Mouse (Mus musculus) midbrain, embryonic 14.5 days (tissue): ENCODE data around the gene Kat6b. TPM values are rescaled to one million over a fixed set of nuclear protein-coding genes. Genes with fewer than 3 reads are reported as not detected.

Experiments
- ATAC-seq: fragments of 200-750 bp; cut with Nextera tagmentation; 2 replicates; pipeline ENCODE4 v1.8.0; 2017; ENCODE audit warnings: moderate number of reproducible peaks, moderate library complexity; ENCODE audit not compliant: low FRiP score, low TSS enrichment
- DNase-seq: peaks from one replicate; pipeline ENCODE4 v3.0.0-alpha.2; 2015
- H3K27ac ChIP-seq: fragments of 300-500 bp; sonication (generic); replicated peaks from 2 replicates; pipeline ENCODE4 v1.5.1; 2014; ENCODE audit warnings: mild to moderate bottlenecking, low read depth, low read length, moderate library complexity
- H3K27me3 ChIP-seq: fragments of 300-500 bp; sonication (generic); 2 replicates; pipeline ENCODE4 v1.6.1; 2014; ENCODE audit warnings: low read length, control low read depth, mixed read lengths; ENCODE audit not compliant: control insufficient read depth, insufficient read depth
- H3K36me3 ChIP-seq: fragments of 300-500 bp; sonication (generic); 2 replicates; pipeline ENCODE4 v1.6.1; 2014; ENCODE audit warnings: low read length, control low read depth; ENCODE audit not compliant: control insufficient read depth, insufficient read depth
- H3K4me1 ChIP-seq: fragments of 300-500 bp; sonication (generic); 2 replicates; pipeline ENCODE4 v1.6.1; 2014; ENCODE audit warnings: mild to moderate bottlenecking, antibody characterized with exemption, low read length, control low read depth; ENCODE audit not compliant: control insufficient read depth, insufficient read depth
- H3K4me2 ChIP-seq: fragments of 300-500 bp; sonication (generic); 2 replicates; pipeline ENCODE4 v1.6.1; 2014; ENCODE audit warnings: mild to moderate bottlenecking, low read length, moderate library complexity
- H3K4me3 ChIP-seq: fragments of 300-500 bp; sonication (generic); replicated peaks from 2 replicates; pipeline ENCODE4 v1.5.1; 2014; ENCODE audit warnings: low read depth, low read length
- H3K9ac ChIP-seq: fragments of 300-500 bp; sonication (generic); replicated peaks from 2 replicates; pipeline ENCODE4 v1.6.1; 2014; ENCODE audit warnings: mild to moderate bottlenecking, low read length, moderate library complexity
- H3K9me3 ChIP-seq: fragments of 300-500 bp; sonication (generic); 2 replicates; pipeline ENCODE4 v1.6.1; 2016; ENCODE audit warnings: low read length, control low read depth, mixed read lengths; ENCODE audit not compliant: control insufficient read depth
- WGBS: fragments of 180-500 bp; shearing (Covaris S2); extraction: QIAGEN DNeasy Blood & Tissue Kit; methylation state at CpG from one replicate; pipeline ENCODE4 v1.1.7; 2014; 5-methylcytosine and 5-hydroxymethylcytosine counted together
- polyA plus RNA-seq: library from polyadenylated mRNA; unstranded; fragments of >200 nt; fragmentation: Nextera tagmentation; extraction: Ambion mirVana; gene quantifications from 2 replicates; pipeline ENCODE4 v1.2.1, GENCODE M21; 2014

The Kat6b gene
- polyA plus RNA-seq, 1 experiment from 2014 or later, result 29.4 TPM

DNA sequence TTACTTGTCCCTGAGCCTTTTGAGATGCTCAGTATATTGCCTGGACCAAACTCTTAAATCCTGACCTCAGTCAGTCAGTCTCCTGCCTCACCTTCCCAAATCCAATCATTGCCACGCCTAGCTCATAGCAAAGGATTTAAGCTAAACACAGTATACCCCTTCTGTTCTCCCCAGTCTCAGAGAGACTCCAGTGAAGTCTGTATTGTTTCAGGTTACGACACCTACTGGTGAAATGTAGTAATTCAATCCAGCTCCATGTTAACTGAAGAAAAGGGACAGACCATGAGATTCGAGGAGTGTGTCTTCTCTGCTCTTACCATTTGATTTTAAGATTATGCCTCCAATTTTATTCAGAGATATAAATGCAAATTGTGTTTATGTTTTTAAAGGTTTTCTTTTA, 129.0 kb downstream of the Kat6b start:
- DNase-seq, result peak; percentile 86
- Histone ChIP-seq H3K9me3 (no peaks in the 10 kb centered on the region), H3K27ac (no peak overlapping the region)

DNA sequence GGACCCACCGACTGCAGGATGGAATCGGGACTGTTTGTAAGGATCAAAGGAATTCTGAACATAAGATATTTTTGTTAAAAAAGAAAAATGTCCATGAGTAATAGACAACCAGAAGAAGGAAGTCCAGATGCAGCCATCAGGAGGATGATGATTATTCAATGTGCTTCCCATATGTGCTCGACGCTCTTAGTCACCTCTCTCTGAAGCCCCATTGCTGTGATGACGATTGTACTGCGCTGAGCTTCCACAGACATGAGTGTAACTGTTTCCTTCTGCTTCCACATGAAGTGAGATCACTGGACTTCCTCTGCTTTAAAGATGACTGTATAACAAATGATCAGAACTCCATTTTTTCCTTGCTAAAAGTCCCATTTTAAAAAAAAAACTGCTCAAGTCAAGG, 131.8 kb downstream of the Kat6b start:
- H3K36me3 ChIP-seq, result no peaks in the 10 kb centered on the region
- no peak overlapping the region for H3K4me3 ChIP-seq
- no peaks in the 10 kb centered on the region for H3K27me3 ChIP-seq
- peaks cover 19% of the 10 kb centered on the region for H3K4me1 ChIP-seq
- 96% methylated on average over 6 of the region's 6 CpGs for WGBS
- DNase-seq, result no peak
- H3K4me2 ChIP-seq, result no peak overlapping the region
- H3K27ac ChIP-seq, result no peak overlapping the region
- no peaks in the 10 kb centered on the region for H3K9me3 ChIP-seq
- no peak for ATAC-seq
- H3K9ac ChIP-seq, result no peak overlapping the region

More for the DNA sequence above, 129.0 kb downstream of the Kat6b start:
- H3K27me3 ChIP-seq, result no peaks in the 10 kb centered on the region
- peaks cover 26% of the 10 kb centered on the region for H3K4me1 ChIP-seq
- WGBS, result 11% methylated on average over 3 of the region's 3 CpGs
- no peak overlapping the region for H3K9ac ChIP-seq
- ATAC-seq, result peak; percentile 53; the same call in 1 of the 2 replicates
- no peaks in the 10 kb centered on the region for H3K36me3 ChIP-seq
- H3K4me2 ChIP-seq, result no peak overlapping the region
- H3K4me3 ChIP-seq, result no peak overlapping the region

DNA sequence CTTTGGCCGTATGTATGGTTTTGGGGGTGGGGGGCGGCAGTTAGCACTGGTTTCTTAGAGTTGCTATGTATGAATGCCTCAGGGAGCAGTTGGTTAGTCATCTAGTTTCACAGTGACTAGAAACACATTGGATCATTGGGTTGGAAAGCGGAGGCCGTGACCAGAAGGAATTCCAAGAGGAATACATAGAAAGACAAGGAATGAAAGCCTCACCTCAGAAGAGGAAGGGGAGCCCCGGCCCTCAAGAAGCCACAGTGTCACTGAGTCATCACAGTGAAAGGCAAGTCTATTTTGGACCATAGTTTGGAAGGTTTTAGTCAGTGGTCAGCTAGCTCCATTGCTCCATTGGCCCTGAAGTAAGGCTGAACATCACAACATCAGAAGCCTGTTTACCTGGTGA, 132.9 kb downstream of the Kat6b start:
- no peaks in the 10 kb centered on the region for H3K27me3 ChIP-seq
- H3K36me3 ChIP-seq, result no peaks in the 10 kb centered on the region
- DNase-seq (no peak), ATAC-seq (no peak)
- no peak overlapping the region for H3K9ac ChIP-seq
- 96% methylated on average over 5 of the region's 5 CpGs for WGBS
- H3K4me2 ChIP-seq, result no peak overlapping the region
- no peaks in the 10 kb centered on the region for H3K9me3 ChIP-seq
- peaks cover 9% of the 10 kb centered on the region for H3K4me1 ChIP-seq
- no peak overlapping the region for H3K4me3 ChIP-seq
- no peak overlapping the region for H3K27ac ChIP-seq

- no peaks in the 10 kb centered on the region for H3K27me3 ChIP-seq
- H3K9ac ChIP-seq, result no peak overlapping the region
- 92% methylated on average over 2 of the region's 2 CpGs for WGBS
- H3K36me3 ChIP-seq, result 0 out of 2 replicates have a peak, but pooled peaks cover 4% of the 10 kb centered on the region
- no peaks in the 10 kb centered on the region for H3K9me3 ChIP-seq
- no peak overlapping the region for H3K4me2 ChIP-seq
- H3K4me3 ChIP-seq, result no peak overlapping the region
- H3K4me1 ChIP-seq, result no peaks in the 10 kb centered on the region
- no peak overlapping the region for H3K27ac ChIP-seq
- ATAC-seq, result no peak
- no peak for DNase-seq
These were observed 134.6 kb downstream of the Kat6b start for GRCm38 (mm10) chr14:21615853-21616252.

- no peak overlapping the region for H3K27ac ChIP-seq
- 0 out of 2 replicates have a peak, but pooled peaks cover 4% of the 10 kb centered on the region for H3K36me3 ChIP-seq
- H3K4me2 ChIP-seq, result no peak overlapping the region
- ATAC-seq (no peak), DNase-seq (no peak)
- H3K9me3 ChIP-seq, result no peaks in the 10 kb centered on the region
- H3K4me1 ChIP-seq, result no peaks in the 10 kb centered on the region
- 61% methylated on average over 4 of the region's 4 CpGs for WGBS
- H3K9ac ChIP-seq, result no peak overlapping the region
- H3K4me3 ChIP-seq, result no peak overlapping the region
- no peaks in the 10 kb centered on the region for H3K27me3 ChIP-seq
These were observed 136.2 kb downstream of the Kat6b start for GRCm38 (mm10) chr14:21617221-21617980.

- Histone ChIP-seq H3K9ac (no peak overlapping the region), H3K36me3 (peaks cover 10% of the 10 kb centered on the region), H3K9me3 (no peaks in the 10 kb centered on the region), H3K4me3 (no peak overlapping the region), H3K27ac (no peak overlapping the region), H3K4me1 (no peaks in the 10 kb centered on the region), H3K27me3 (no peaks in the 10 kb centered on the region), H3K4me2 (no peak overlapping the region)
- 85% methylated on average over 7 of the region's 7 CpGs for WGBS
- DNase-seq (no peak), ATAC-seq (no peak)
These were observed 138.7 kb downstream of the Kat6b start for GRCm38 (mm10) chr14:21619951-21620350.

DNA sequence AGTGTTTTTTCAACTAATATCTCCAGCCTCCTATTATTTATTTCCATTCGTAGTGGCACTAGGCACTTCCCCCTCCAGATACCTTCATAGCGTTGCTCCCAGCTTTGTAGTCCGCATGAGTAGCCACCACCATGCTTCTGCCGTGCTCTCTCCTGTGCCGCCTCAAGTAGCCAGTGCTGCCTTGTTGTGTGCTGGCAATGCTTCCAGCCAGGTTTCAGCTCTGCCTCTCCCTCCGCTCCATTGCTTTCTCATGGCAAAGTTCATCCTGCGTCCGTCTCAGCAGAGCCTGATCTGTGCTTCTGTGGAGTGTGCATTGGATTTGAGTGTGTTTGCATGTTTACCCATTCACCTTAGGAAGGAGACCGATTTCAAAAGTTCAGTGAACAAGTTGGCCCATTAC, 144.7 kb downstream of the Kat6b start:
- 87% methylated on average over 9 of the region's 9 CpGs for WGBS
- Histone ChIP-seq H3K4me2 (no peak overlapping the region), H3K27ac (no peak overlapping the region), H3K4me1 (no peaks in the 10 kb centered on the region), H3K4me3 (no peak overlapping the region), H3K36me3 (peaks cover 47% of the 10 kb centered on the region), H3K9me3 (no peaks in the 10 kb centered on the region), H3K27me3 (no peaks in the 10 kb centered on the region), H3K9ac (no peak overlapping the region)
- no peak for DNase-seq
- no peak for ATAC-seq

DNA sequence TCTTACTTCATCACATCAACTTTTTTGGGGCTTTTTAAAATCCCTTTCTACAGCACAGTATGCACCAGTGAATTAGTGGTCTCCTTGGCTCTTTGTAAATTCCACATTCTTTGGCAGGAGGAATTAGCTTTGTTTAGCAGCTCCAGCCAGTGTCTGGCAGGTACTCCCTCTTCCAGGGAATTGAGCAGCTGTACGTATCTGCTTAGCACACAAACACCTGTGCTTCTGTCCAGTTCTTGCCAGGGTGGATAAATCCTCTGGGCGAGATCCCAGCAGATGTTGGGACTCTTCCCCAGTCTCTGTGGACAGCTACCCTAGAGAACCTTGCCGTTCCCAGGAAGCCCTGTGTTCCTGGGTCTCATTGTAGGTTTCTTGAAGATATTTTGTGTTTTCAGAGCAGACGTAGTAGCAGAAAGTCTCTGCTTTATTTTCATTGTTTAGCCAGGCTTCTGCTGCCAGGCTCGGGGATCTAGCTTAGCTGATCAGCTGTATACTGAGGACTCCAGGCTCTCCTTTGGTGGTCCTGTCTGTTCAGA, 150.5 kb downstream of the Kat6b start:
- DNase-seq (no peak), ATAC-seq (no peak)
- Histone ChIP-seq H3K27me3 (no peaks in the 10 kb centered on the region), H3K36me3 (peaks cover 41% of the 10 kb centered on the region), H3K4me3 (no peak overlapping the region), H3K4me2 (no peak overlapping the region), H3K9ac (no peak overlapping the region), H3K9me3 (no peaks in the 10 kb centered on the region), H3K4me1 (0 out of 2 replicates have a peak, but pooled peaks cover 5% of the 10 kb centered on the region), H3K27ac (peak overlapping the region; percentile 65)
- 42% methylated on average over 5 of the region's 5 CpGs for WGBS

GRCm38 (mm10) chr14:21636548-21636947, 155.3 kb downstream of the Kat6b start:
- DNase-seq (no peak), ATAC-seq (no peak)
- no peak overlapping the region for H3K27ac ChIP-seq
- no peak overlapping the region for H3K4me2 ChIP-seq
- H3K9me3 ChIP-seq, result no peaks in the 10 kb centered on the region
- 0 out of 2 replicates have a peak, but pooled peaks cover 4% of the 10 kb centered on the region for H3K4me1 ChIP-seq
- H3K36me3 ChIP-seq, result peaks cover 24% of the 10 kb centered on the region
- H3K9ac ChIP-seq, result no peak overlapping the region
- 82% methylated on average over 6 of the region's 6 CpGs for WGBS
- no peak overlapping the region for H3K4me3 ChIP-seq
- H3K27me3 ChIP-seq, result no peaks in the 10 kb centered on the region
